Mouse (Mus musculus) neural tube, embryonic 11.5 days (tissue): ENCODE measurements around the gene Megf11. TPM values are rescaled to one million over a fixed set of nuclear protein-coding genes. Genes with fewer than 3 reads are reported as not detected.

Source experiments
- ATAC-seq: fragments of 200-750 bp; cut with Nextera tagmentation; 2 replicates; pipeline ENCODE4 v1.8.0; 2017; ENCODE audit warnings: moderate number of reproducible peaks, mild to moderate bottlenecking, moderate TSS enrichment, moderate library complexity; ENCODE audit not compliant: insufficient read depth, low FRiP score, low TSS enrichment
- DNase-seq: peaks from one replicate; pipeline ENCODE4 v3.0.0-alpha.2; 2015; ENCODE audit warnings: low spot score
- H3K27ac ChIP-seq: fragments of 300-500 bp; sonication (generic); 2 replicates; pipeline ENCODE4 v1.5.1; 2014; ENCODE audit warnings: low read depth, mild to moderate bottlenecking, low read length
- H3K27me3 ChIP-seq: fragments of 300-500 bp; sonication (generic); 2 replicates; pipeline ENCODE4 v1.6.1; 2014; ENCODE audit warnings: mild to moderate bottlenecking, low read length, mixed read lengths; ENCODE audit not compliant: control insufficient read depth, insufficient read depth
- H3K36me3 ChIP-seq: fragments of 300-500 bp; sonication (generic); 2 replicates; pipeline ENCODE4 v1.6.1; 2014; ENCODE audit warnings: mild to moderate bottlenecking, low read length, moderate library complexity, mixed read lengths; ENCODE audit not compliant: control insufficient read depth, insufficient read depth
- H3K4me1 ChIP-seq: fragments of 300-500 bp; sonication (generic); 2 replicates; pipeline ENCODE4 v1.6.1; 2014; ENCODE audit warnings: low read length, mixed read lengths; ENCODE audit not compliant: control insufficient read depth, insufficient read depth
- H3K4me2 ChIP-seq: fragments of 300-500 bp; sonication (generic); 2 replicates; pipeline ENCODE4 v1.6.1; 2014; ENCODE audit warnings: low read depth, mild to moderate bottlenecking, moderate library complexity
- H3K4me3 ChIP-seq: fragments of 300-500 bp; sonication (generic); 2 replicates; pipeline ENCODE4 v1.5.1; 2014; ENCODE audit warnings: low read depth, low read length
- H3K9ac ChIP-seq: fragments of 300-500 bp; sonication (generic); 2 replicates; pipeline ENCODE4 v1.6.1; 2014; ENCODE audit warnings: mild to moderate bottlenecking, low read length
- H3K9me3 ChIP-seq: fragments of 300-500 bp; sonication (generic); 2 replicates; pipeline ENCODE4 v1.6.1; 2016; ENCODE audit warnings: low read length; ENCODE audit not compliant: control insufficient read depth
- WGBS: fragments of 180-500 bp; shearing (Covaris S2); extraction: QIAGEN DNeasy Blood & Tissue Kit; methylation state at CpG from one replicate; pipeline ENCODE4 v1.1.7; 2014; 5-methylcytosine and 5-hydroxymethylcytosine counted together
- polyA plus RNA-seq: library from polyadenylated mRNA; unstranded; fragments of >200 nt; fragmentation: Nextera tagmentation; extraction: Ambion mirVana; gene quantifications from 2 replicates; pipeline ENCODE4 v1.2.1, GENCODE M21; 2014

Gene Megf11
- polyA plus RNA-seq, 1 experiment from 2014 or later: 5.7 TPM

GRCm38 (mm10) chr9:64406841-64407240, 21.4 kb downstream of the Megf11 start:
- Histone ChIP-seq H3K9ac (no peak overlapping the region), H3K4me3 (no peak overlapping the region), H3K4me2 (no peak overlapping the region), H3K4me1 (no peaks in the 10 kb centered on the region), H3K9me3 (no peaks in the 10 kb centered on the region), H3K36me3 (no peaks in the 10 kb centered on the region), H3K27ac (no peak overlapping the region), H3K27me3 (no peaks in the 10 kb centered on the region)
- WGBS: 92% methylated on average over 2 of the region's 2 CpGs
- ATAC-seq (no peak), DNase-seq (no peak)

DNA sequence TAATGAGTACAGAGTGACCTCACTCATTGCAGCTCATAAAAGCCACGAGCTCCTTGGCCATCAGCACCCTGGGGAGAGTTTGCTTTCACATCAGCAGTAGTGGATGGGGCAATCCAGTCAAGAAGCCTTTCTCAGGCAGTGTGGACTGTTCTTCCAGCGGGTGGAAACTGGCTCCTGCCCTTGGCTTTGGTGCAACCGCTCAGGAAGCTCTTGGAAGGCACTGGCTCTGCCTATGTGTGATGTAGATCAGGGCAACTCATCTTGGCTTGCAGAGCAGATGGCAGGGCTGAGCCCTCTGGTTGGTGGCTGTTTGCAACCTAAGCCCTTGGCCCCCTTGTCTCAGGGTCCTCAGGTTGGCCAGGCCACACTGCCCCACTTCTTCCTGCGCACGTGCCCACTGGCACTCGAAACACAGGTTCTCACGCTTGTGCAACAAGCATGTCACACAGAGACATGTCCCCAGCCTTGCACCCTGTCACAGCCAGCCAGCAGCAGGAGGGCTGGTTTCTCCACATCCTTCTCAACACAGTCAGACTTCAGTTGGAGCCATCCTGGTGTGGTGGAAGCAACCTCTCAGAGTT, 22.1 kb downstream of the Megf11 start:
- Histone ChIP-seq H3K36me3 (no peaks in the 10 kb centered on the region), H3K4me3 (no peak overlapping the region), H3K4me1 (no peaks in the 10 kb centered on the region), H3K9ac (no peak overlapping the region), H3K9me3 (no peaks in the 10 kb centered on the region), H3K27ac (no peak overlapping the region), H3K27me3 (no peaks in the 10 kb centered on the region), H3K4me2 (no peak overlapping the region)
- DNase-seq: no peak
- ATAC-seq: no peak
- 76% methylated on average over 7 of the region's 7 CpGs for WGBS

GRCm38 (mm10) chr9:64408821-64409220, 23.4 kb downstream of the Megf11 start:
- ATAC-seq: no peak
- WGBS: 41% methylated on average over 8 of the region's 8 CpGs

GRCm38 (mm10) chr9:64420471-64420870, 35.0 kb downstream of the Megf11 start:
- no peak for DNase-seq
- no peaks in the 10 kb centered on the region for H3K36me3 ChIP-seq
- no peaks in the 10 kb centered on the region for H3K4me1 ChIP-seq
- WGBS: 90% methylated on average over 3 of the region's 3 CpGs
- H3K27me3 ChIP-seq: no peaks in the 10 kb centered on the region
- no peak overlapping the region for H3K9ac ChIP-seq
- no peak overlapping the region for H3K4me2 ChIP-seq
- H3K9me3 ChIP-seq: no peaks in the 10 kb centered on the region
- ATAC-seq: no peak
- H3K4me3 ChIP-seq: no peak overlapping the region
- no peak overlapping the region for H3K27ac ChIP-seq

More at GRCm38 (mm10) chr9:64408821-64409220, 23.4 kb downstream of the Megf11 start:
- Histone ChIP-seq H3K36me3 (no peaks in the 10 kb centered on the region), H3K27me3 (no peaks in the 10 kb centered on the region), H3K4me3 (no peak overlapping the region), H3K4me1 (no peaks in the 10 kb centered on the region), H3K9ac (no peak overlapping the region), H3K9me3 (no peaks in the 10 kb centered on the region), H3K4me2 (no peak overlapping the region), H3K27ac (no peak overlapping the region)
- no peak for DNase-seq

DNA sequence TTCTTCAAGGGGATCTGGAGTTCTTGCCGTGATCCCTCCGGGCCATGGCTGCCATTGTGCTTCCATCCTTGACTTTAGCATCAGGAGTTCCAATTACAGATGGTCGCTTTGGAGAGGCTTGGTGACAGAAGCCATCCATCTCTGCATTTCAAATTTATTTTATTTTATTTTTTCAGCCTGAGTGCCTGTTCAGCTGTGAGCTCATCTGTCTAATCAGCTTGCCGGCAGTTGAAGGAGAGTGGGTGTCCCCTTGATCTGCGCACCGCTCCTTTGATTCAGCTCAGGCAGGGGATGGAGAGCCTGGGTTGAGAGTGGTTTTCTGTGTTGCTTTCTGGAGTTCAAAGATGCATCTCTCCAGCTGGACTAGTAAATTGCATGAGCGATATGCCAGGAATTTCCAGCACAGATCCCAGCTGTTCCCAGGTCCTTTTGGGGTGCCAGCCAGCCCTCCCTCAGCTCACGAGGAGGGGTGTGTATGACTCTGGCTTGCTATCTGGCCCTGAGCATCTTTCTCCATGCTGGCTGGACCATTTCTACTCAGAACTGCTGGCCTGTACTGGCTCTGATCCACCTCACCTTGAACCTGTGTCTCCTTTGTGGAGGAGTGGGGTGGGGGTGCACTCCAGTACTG, 36.7 kb downstream of the Megf11 start:
- Histone ChIP-seq H3K9ac (no peak overlapping the region), H3K36me3 (no peaks in the 10 kb centered on the region), H3K4me3 (no peak overlapping the region), H3K9me3 (no peaks in the 10 kb centered on the region), H3K4me2 (no peak overlapping the region), H3K4me1 (no peaks in the 10 kb centered on the region), H3K27ac (no peak overlapping the region), H3K27me3 (no peaks in the 10 kb centered on the region)
- 82% methylated on average over 8 of the region's 8 CpGs for WGBS
- no peak for DNase-seq
- ATAC-seq: no peak

DNA sequence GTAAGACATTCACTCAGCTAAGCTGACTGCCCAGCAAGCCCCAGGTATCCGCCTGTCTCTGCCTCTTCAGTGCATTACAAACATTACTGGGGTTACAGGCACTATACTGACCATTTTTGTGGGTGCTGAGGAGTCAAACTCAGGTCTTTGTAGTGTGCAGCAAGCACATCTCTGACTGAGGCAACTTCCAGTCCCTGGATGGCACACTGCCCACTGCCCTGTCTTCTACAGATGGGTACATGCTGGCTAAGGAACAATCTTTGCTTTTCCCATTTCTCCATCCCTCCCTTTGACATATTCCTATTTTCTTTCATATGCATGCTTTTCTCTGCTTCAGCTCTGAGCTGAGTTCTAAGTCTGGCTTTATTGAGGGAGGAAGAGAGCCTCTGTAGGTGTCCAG, 38.5 kb downstream of the Megf11 start:
- Histone ChIP-seq H3K27me3 (no peaks in the 10 kb centered on the region), H3K4me1 (no peaks in the 10 kb centered on the region), H3K36me3 (no peaks in the 10 kb centered on the region), H3K9me3 (no peaks in the 10 kb centered on the region), H3K4me2 (no peak overlapping the region), H3K9ac (no peak overlapping the region), H3K4me3 (no peak overlapping the region), H3K27ac (no peak overlapping the region)
- 84% methylated on average over 1 of the region's 1 CpGs for WGBS
- no peak for ATAC-seq
- no peak for DNase-seq

GRCm38 (mm10) chr9:64436121-64436520, 50.7 kb downstream of the Megf11 start:
- H3K27ac ChIP-seq: no peak overlapping the region
- ATAC-seq (no peak), DNase-seq (no peak)
- H3K9ac ChIP-seq: no peak overlapping the region
- H3K4me3 ChIP-seq: no peak overlapping the region
- no peaks in the 10 kb centered on the region for H3K27me3 ChIP-seq
- 81% methylated on average over 2 of the region's 2 CpGs for WGBS
- no peaks in the 10 kb centered on the region for H3K9me3 ChIP-seq
- H3K4me1 ChIP-seq: no peaks in the 10 kb centered on the region
- H3K36me3 ChIP-seq: no peaks in the 10 kb centered on the region
- H3K4me2 ChIP-seq: no peak overlapping the region

DNA sequence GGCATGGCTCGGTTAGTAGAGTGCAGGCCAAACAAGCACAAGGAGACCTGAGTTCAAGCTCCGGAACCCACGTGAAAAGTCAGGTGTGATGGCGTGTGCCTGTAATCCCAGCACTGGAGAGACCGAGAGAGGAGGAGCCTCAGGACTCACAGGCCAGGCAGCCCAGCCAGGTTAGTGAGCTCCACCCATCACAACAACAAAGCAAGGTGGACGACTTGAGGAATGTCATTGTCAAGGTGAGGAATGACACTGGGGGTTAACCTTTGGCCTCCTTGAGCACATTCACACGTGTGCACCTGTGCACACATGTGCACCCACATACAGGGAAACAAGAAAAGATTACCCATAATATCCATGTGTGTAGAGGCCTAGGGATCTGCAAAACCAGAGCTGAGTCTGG, 54.7 kb downstream of the Megf11 start:
- 85% methylated on average over 7 of the region's 7 CpGs for WGBS
- no peak for ATAC-seq

DNA sequence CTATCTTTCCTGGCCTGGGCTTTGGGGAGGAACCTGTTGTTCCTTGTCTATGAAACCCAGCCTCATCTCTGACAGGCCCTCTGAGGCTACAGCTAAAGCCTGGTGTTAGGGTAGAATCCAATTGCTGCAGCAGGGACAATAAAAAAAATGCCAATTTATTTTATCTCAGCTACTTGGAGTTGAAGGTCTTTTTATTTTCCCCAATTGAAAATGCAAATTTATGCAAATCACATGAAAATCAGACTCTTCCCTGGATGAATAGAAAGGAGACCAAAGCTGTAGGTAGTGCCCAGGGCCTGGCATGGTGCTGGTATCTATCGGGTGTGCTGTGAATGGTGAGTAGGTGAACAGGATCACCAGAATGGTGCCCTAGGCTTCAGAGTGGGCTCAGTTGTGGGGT, 60.6 kb downstream of the Megf11 start:
- ATAC-seq (no peak), DNase-seq (no peak)
- Histone ChIP-seq H3K36me3 (no peaks in the 10 kb centered on the region), H3K27me3 (no peaks in the 10 kb centered on the region), H3K9ac (no peak overlapping the region), H3K4me1 (peaks cover 3% of the 10 kb centered on the region; the same call in 1 of the 2 replicates), H3K27ac (no peak overlapping the region), H3K4me3 (no peak overlapping the region), H3K4me2 (no peak overlapping the region), H3K9me3 (no peaks in the 10 kb centered on the region)
- 100% methylated on average over 1 of the region's 1 CpGs for WGBS

More for the DNA sequence above, 54.7 kb downstream of the Megf11 start:
- Histone ChIP-seq H3K27ac (no peak overlapping the region), H3K9me3 (no peaks in the 10 kb centered on the region), H3K27me3 (no peaks in the 10 kb centered on the region), H3K9ac (no peak overlapping the region), H3K4me1 (no peaks in the 10 kb centered on the region), H3K4me2 (no peak overlapping the region), H3K36me3 (no peaks in the 10 kb centered on the region), H3K4me3 (no peak overlapping the region)
- DNase-seq: no peak
